Mouse (Mus musculus) adrenal gland, postnatal 25 days (tissue): ENCODE measurements around the gene Sirt6. TPM values are rescaled to one million over a fixed set of nuclear protein-coding genes. Genes with fewer than 3 reads are reported as not detected.
"Not testable (repeated sequence)": the region's sequence is repeated elsewhere in the genome, so short reads cannot be mapped to it uniquely, and the experiment has no call there.

Source experiments
- DNase-seq: peaks from one replicate; pipeline ENCODE4 v3.0.0; 2021; ENCODE audit warnings: mixed read lengths
- long read RNA-seq: library from polyadenylated mRNA; stranded (forward); transcript quantifications from one replicate; pipeline ENCODE4 v2.0.0, GENCODE M21; 2021
- total RNA-seq: library from RNA; stranded (reverse); gene quantifications from 2 replicates; pipeline ENCODE4 v1.2.3, GENCODE M21; 2021

Sirt6 gene
- total RNA-seq = 28.3 and 30.2 TPM in 2 replicates
- long read RNA-seq, transcript Sirt6-201 (8 exons, 1,891 nt) = major isoform, 7 of 15 reads
- long read RNA-seq, partial matches to known transcripts = 4 of 15 reads
- long read RNA-seq, other reads (novel, unspliced or antisense) = 4 of 15 reads

GRCm38 (mm10) chr10:81626994-81627835, at the start of gene Sirt6:
Sirt6 (minus strand) TSS chr10:81627797.
- peak; percentile 89 for DNase-seq

DNA sequence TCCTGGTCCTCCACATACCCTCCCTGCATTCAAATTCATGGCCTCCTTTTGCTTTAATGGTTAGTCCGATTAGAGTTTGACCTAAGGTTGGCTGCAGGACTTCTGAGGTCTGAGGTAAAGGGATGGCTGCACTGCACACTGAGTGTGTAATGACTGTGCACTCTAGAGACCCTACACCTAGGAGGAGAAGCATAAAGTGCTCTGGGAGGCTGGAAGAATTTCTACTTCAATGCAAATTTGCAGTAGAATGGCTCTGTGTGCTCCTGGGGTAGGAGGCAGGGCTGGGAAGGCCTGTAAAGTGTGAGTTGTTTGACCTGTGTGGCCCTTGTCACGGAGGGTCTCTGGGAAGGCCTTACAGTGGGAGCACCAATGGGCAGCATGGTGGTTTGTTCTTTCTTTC, 28.6 kb upstream of the Sirt6 start:
- DNase-seq = no peak

DNA sequence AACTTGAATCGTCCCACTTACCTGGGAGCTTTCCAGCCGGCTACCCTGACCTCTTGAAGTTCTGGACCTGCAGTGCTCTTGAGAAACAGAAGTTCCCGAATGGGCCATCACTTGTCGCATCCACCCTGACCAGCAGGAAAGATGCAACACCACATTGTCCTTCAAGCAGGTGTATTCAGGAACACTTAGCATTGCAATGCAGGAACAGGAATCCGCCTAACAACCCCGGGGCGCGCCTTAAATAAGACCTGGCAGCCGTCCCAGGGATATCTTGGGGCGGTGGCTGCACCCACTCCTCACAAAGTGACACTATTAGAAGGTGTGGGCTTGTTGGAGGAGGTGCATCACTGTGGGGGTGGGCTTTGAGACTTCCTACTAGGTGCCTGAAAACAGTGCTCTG, 27.6 kb upstream of the Sirt6 start:
- no peak for DNase-seq

- peak; percentile 77 for DNase-seq
Measured at GRCm38 (mm10) chr10:81648803-81649775, 21.5 kb upstream of the Sirt6 start, which contains the start of gene Gm10778. Gm10778 (plus strand) TSS chr10:81649059.

GRCm38 (mm10) chr10:81646015-81646555, 18.5 kb upstream of the Sirt6 start:
- DNase-seq = peak; percentile 62

- no peak for DNase-seq
Measured at GRCm38 (mm10) chr10:81645391-81645790, 17.8 kb upstream of the Sirt6 start.

- DNase-seq = no peak
Measured at GRCm38 (mm10) chr10:81644716-81645115, 17.1 kb upstream of the Sirt6 start.

- DNase-seq = no peak
Measured at GRCm38 (mm10) chr10:81644162-81644561, 16.6 kb upstream of the Sirt6 start.

DNA sequence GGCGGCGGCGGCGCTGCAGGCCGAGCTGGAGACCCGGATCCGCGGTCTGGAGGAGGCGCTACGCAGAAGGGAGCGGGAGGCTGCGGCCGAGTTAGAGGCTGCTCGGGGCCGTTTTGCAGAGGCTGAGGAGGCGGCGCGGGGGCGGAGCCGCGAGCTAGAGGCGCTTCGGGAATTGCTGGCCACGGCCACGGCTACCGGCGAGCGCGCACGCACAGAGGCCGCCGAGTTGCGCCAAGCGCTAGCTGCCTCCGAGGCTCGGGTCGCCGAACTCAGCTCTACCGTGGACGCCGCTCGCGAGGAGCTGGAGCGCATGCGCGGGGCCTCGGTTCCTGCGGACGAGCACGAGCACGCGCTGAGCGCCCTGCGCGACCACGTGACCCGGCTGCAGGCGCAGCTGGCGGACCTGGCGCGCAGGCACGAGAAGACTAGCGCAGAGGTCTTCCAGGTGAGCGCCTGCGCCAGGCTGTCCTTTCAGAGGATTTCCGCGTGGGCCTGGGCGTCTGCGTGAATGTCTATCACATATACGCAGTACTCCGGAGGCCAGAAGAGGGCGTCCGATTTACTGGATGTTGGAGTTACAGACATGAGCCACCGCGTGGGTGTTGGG, 16.0 kb upstream of the Sirt6 start:
- DNase-seq = peak; percentile 98

DNA sequence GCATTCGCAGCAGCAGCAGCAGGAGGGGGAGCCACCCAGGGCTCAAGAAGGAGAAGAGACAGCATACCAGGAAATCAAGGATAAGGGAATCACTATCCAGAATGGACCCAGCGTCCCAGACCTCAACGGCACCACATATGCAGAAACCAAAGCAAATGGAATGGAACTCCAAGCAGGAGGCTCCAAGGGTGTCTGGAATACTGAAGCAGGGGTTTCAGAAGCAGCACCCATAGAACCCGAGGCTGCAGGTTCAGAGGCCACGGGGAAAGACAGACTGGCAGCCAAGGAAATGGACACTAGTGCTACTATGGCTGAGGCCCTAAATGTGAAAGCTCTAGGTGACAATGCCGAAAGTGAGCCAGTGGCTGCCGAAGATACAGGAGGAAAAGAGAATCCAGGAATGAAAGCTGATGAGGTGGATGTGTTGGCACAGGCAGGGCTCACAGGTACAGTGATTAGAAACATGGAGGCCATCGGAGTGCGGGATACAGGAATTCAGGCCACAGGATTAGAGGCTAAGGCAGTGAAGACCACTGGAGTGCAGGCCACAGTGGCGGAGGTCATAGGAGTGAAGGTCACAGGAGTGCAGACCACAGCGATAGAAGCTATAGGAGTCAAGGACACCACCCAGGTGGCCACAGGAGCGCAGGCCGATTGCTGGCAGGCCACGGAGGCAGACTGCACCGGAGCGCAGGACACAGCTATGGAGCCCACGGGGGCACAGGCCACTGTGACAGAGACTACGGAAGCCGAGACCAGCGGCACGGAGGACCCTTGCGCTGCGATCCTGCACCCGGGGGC, 15.3 kb upstream of the Sirt6 start:
- DNase-seq = no peak

DNA sequence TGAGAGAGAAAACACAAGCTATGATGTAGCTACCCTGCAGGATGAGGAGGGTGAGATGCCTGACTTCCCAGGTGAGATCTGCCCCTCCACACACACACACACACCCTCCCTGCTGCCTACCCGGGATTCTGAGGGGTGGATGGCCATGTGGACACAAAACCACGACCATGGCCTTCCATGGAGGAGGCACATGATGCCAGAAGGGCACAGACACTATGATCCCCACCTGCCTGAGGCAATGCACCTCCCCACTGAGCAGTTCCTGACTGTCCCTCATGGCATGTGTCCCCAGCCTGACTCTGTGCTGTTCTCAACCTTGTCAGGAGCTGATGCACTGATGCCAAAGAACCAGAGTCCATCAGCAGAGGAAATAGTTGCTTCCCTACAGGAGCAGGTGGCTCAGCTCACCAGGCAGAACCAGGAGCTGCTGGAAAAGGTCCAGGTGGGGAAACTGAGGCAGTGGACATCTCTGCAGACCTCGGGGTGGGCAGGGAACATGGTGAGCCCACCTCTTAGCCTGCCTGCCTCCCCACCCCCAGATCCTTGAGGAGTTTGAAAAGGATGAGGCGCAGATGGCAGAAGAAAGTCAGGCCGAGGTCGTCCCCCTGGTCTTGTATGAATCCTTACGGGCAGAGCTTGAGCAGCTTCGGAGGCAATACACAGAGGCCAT, 14.5 kb upstream of the Sirt6 start:
- no peak for DNase-seq

DNA sequence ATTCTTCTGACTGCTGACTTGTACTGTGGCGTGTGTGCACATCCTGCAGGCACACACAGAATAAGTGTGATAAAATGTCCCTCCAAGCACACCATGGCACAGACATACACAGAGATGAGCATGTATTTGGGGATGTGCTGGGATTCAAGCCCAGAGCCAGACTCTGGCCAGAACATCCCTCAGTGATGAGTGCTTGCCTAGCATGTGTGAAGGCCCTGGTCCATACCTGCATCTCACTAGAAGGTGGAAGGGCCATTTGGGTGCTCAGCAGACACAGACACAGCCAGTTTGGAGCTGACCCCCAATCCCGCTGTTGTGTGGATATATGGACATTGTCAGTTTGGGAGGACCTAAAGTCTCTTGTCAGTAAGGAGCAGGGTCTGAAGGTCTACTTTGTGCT, 14.0 kb upstream of the Sirt6 start:
- DNase-seq = no peak

DNA sequence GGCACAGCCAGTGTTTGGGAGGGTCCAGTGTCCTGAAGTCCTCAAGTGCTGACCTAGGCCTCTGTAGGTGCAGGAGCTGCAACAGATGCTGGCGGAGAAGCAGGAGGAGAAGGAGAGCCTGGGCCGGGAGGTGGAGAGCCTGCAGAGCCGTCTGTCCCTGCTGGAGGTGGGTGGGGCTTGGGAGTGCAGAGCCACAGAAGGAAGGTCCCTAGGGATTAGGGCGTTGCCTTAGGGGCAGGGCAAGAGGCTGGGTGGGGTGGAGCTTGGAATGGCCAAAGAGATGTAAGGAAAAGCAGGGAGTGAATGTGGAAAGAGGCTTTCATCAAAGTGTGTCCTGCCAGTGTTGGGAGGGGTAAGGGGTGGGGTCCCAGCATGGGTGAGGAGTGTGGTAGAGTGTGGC, 13.2 kb upstream of the Sirt6 start:
- not testable (repeated sequence) for DNase-seq

GRCm38 (mm10) chr10:81638101-81638500, 10.5 kb upstream of the Sirt6 start:
- no peak for DNase-seq

DNA sequence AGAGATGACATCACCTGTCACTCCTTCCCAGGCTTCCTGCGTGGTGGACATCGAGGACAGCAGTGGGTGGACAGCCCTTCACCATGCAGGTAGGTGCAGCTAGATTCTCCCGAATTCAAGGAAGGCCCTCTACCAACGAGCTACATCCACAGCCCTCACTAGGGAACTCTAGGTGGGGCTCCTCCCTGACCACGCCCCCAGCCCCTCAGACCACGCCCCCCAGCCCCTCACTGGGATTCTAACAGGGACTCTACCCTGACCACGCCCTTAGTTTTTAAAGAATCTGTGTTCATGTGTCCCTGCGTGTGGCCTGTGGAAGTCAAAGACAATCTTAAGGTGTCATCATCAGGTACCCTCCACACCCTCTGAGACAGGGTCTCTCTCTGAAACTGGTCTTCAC, 8.7 kb upstream of the Sirt6 start:
- DNase-seq = no peak

DNA sequence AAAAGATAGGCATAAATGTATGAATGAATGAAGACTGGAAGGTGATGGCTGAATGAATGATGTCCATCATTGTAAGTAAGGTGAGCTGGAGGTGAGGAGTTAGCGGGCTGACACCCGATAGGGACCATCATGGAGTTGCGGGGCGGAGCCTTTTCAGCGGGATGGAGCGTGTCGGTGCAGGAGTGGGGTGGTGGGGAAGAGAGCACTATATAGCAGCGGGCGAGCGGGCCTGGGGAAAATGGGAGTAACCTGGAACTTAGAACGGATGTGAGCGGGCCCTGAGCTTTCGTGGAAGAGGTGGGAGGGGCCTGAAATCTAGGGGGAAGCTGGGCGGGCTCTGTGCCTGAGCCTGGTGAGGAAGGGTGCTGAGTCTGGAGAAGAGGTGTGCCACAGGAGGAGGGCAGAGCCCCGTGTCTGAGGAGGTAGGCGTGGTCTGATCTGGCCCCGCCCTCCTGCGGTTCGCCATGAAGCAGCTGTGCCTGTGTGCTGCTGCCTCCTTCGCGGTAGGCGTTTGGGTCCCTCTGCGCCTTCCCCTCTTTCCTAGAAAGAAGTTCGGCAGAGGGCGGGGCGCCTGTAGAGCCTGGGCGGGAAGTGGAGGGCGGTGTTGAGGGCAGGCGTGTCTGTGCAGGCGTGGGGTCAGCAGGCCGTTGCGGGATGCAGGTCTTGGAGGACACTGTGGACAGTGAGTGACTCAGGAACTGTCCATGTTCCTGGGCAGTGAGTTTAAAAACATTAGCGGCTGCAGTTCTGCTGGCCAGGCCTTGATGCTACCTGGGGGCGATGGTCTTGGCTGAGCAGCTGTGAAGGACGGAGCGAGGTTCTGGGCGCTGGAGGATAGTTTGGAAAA, 5.9 kb upstream of the Sirt6 start:
- peak; percentile 85 for DNase-seq

DNA sequence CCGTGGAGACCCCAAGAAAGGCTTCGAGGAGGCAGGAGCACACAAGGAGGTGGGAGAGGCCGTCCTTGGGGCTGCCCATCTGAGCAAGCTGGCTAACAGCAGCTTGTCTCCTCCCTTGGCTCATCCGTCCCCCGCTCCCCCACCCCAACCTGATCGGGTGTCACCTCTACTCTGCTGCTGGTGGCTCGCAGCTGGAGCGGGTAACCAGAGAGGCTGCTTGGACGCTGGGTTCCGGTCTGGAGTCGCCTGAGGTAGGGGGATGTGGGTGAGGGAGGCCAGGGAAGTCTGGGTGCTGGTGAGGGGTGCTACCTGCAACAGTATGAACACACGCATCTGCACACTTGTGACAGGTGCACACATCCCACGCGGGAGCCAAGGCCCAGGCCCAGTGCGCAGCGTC, 793 bp upstream of the Sirt6 start, which contains the start of gene Ankrd24:
Gene Ankrd24, plus strand, starts transcription at position 151 of the 400 bp plus-strand sequence.
- DNase-seq = no peak

GRCm38 (mm10) chr10:81627836-81628220, 231 bp upstream of the Sirt6 start:
- no peak for DNase-seq
